Mouse (Mus musculus) small intestine, adult 2 months (tissue): ENCODE data around the gene Rack1. TPM values are rescaled to one million over a fixed set of nuclear protein-coding genes. Genes with fewer than 3 reads are reported as not detected.
A peak's percentile ranks its signal among the peaks of the same experiment; 100 is the strongest.

Experiments
- H3K27ac ChIP-seq: fragments of 200-500 bp; 2 replicates; pipeline ENCODE4 v1.5.1; 2012; ENCODE audit warnings: low read depth, low read length, control low read depth, inconsistent platforms; ENCODE audit not compliant: insufficient read depth
- H3K27me3 ChIP-seq: fragments of 200-500 bp; 2 replicates; pipeline ENCODE4 v1.6.1; 2012; ENCODE audit warnings: mild to moderate bottlenecking, moderate library complexity, low read length, inconsistent platforms; ENCODE audit not compliant: control insufficient read depth, insufficient read depth
- H3K36me3 ChIP-seq: fragments of 200-500 bp; 2 replicates; pipeline ENCODE4 v1.6.1; 2012; ENCODE audit warnings: mild to moderate bottlenecking, low read length, control low read depth, inconsistent platforms; ENCODE audit not compliant: control insufficient read depth, insufficient read depth
- H3K4me1 ChIP-seq: fragments of 200-500 bp; 2 replicates; pipeline ENCODE4 v1.6.1; 2012; ENCODE audit warnings: low read length, inconsistent platforms, mixed read lengths; ENCODE audit not compliant: control insufficient read depth, insufficient read depth, insufficient read length
- H3K4me3 ChIP-seq: fragments of 200-500 bp; 2 replicates; pipeline ENCODE4 v1.5.1; 2012; ENCODE audit warnings: low read depth, mild to moderate bottlenecking, control low read depth, inconsistent platforms, low read length, moderate library complexity
- CTCF ChIP-seq: fragments of 200-500 bp; IDR thresholded peaks from 2 replicates; pipeline ENCODE4 v1.5.1; 2012; ENCODE audit warnings: low read depth, mild to moderate bottlenecking, control low read depth, inconsistent platforms, low read length, moderate library complexity, mixed read lengths; ENCODE audit not compliant: insufficient replicate concordance, insufficient read length; ENCODE audit errors: extremely low read depth
- POLR2A ChIP-seq: fragments of 200-500 bp; IDR thresholded peaks from 2 replicates; pipeline ENCODE4 v1.6.1; 2012; ENCODE audit warnings: low read depth, mild to moderate bottlenecking, control low read depth, inconsistent platforms, low read length, moderate library complexity
- WGBS: fragments of 180-500 bp; shearing (Covaris S2); methylation state at CpG from one replicate; pipeline ENCODE4 v1.1.7; 2018; 5-methylcytosine and 5-hydroxymethylcytosine counted together
- polyA plus RNA-seq: library from polyadenylated mRNA; depleted of rRNA; stranded (reverse); fragments of >200 nt; gene quantifications from 2 replicates; pipeline ENCODE4 v1.2.3, GENCODE M21; 2012

Gene Rack1
- polyA plus RNA-seq, 1 experiment, result 1,553 TPM

GRCm38 (mm10) chr11:48796290-48796689, 3.8 kb upstream of the Rack1 start:
- Histone ChIP-seq H3K27ac (no peak overlapping the region), H3K36me3 (peaks cover 3% of the 10 kb centered on the region; the same call in 1 of the 2 replicates), H3K27me3 (no peaks in the 10 kb centered on the region), H3K4me1 (peaks cover 3% of the 10 kb centered on the region; the same call in 1 of the 2 replicates), H3K4me3 (no peak overlapping the region)
- WGBS, result 86% methylated on average over 4 of the region's 4 CpGs
- TF ChIP-seq CTCF, result no peak

GRCm38 (mm10) chr11:48797287-48797686, 2.8 kb upstream of the Rack1 start:
- Histone ChIP-seq H3K27ac (no peak overlapping the region), H3K27me3 (no peaks in the 10 kb centered on the region), H3K4me3 (no peak overlapping the region), H3K4me1 (peaks cover 8% of the 10 kb centered on the region; the same call in 1 of the 2 replicates), H3K36me3 (peaks cover 11% of the 10 kb centered on the region)
- WGBS, result 76% methylated on average over 5 of the region's 5 CpGs
- TF ChIP-seq POLR2A (no peak), CTCF (no peak)

- TF ChIP-seq CTCF, result no peak
- TF ChIP-seq POLR2A, result no peak
- Histone ChIP-seq H3K4me1 (peaks cover 9% of the 10 kb centered on the region; the same call in 1 of the 2 replicates), H3K36me3 (peaks cover 20% of the 10 kb centered on the region), H3K27ac (no peak overlapping the region), H3K27me3 (no peaks in the 10 kb centered on the region), H3K4me3 (no peak overlapping the region)
- WGBS, result 66% methylated on average over 7 of the region's 7 CpGs
Measured at GRCm38 (mm10) chr11:48798308-48798707, 1.8 kb upstream of the Rack1 start.

GRCm38 (mm10) chr11:48798984-48799920, 880 bp upstream of the Rack1 start:
- Histone ChIP-seq H3K27me3 (no peaks in the 10 kb centered on the region), H3K27ac (peak overlapping the region; percentile 98), H3K4me3 (peak overlapping the region; percentile 89), H3K4me1 (peaks cover 9% of the 10 kb centered on the region; the same call in 1 of the 2 replicates), H3K36me3 (peaks cover 28% of the 10 kb centered on the region)
- WGBS, result 2% methylated on average over 18 of the region's 18 CpGs
- no peak for TF ChIP-seq CTCF
- no peak for TF ChIP-seq POLR2A

- H3K36me3 ChIP-seq, result peaks cover 50% of the 10 kb centered on the region
- TF ChIP-seq POLR2A (no peak), CTCF (no peak)
- H3K27me3 ChIP-seq, result no peaks in the 10 kb centered on the region
- peaks cover 9% of the 10 kb centered on the region; the same call in 1 of the 2 replicates for H3K4me1 ChIP-seq
- H3K4me3 ChIP-seq, result peak overlapping the region; percentile 48
- H3K27ac ChIP-seq, result no peak overlapping the region
- WGBS, result 29% methylated on average over 17 of the region's 17 CpGs
Measured at GRCm38 (mm10) chr11:48801831-48802772, 2.0 kb downstream of the Rack1 start.

DNA sequence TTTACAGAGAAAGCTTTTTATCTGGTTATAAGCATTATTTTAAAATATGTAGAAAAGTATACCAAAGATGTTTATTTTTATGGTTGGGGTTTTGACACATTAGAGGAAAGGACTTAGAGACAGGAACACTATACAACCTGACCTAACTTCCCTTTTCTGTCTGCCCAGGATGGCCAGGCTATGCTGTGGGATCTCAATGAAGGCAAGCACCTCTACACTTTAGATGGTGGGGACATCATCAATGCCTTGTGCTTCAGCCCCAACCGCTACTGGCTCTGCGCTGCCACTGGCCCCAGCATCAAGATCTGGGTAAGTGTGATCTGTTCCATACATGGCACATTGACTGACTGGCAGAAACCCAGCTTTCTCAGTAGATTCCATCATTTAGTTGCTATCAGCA, 3.9 kb downstream of the Rack1 start:
- Histone ChIP-seq H3K36me3 (peaks cover 67% of the 10 kb centered on the region), H3K27me3 (no peaks in the 10 kb centered on the region), H3K4me3 (no peak overlapping the region), H3K27ac (no peak overlapping the region), H3K4me1 (peaks cover 6% of the 10 kb centered on the region; the same call in 1 of the 2 replicates)
- 97% methylated on average over 2 of the region's 2 CpGs for WGBS
- TF ChIP-seq POLR2A, result no peak
- no peak for TF ChIP-seq CTCF

DNA sequence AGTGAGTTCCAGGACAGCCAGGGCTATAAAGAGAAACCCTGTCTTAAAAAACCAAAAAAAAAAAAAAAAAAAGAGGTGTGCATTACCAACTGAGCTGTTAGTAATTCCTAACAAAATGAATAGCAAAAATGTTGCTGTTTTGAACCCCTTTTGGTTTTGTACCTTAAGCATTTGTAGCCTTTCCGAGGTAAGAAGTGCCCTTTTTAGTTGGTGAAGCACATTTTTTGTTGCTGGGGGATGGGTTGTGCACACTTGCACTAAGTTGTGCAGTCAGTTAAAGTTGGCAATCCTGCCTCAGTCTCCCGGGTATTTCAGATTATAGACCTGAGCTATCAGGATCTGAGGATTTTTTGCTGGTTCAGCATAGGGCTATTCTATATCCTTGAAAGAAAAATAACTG, 4.8 kb downstream of the Rack1 start:
- Histone ChIP-seq H3K4me1 (peaks cover 5% of the 10 kb centered on the region; the same call in 1 of the 2 replicates), H3K27ac (no peak overlapping the region), H3K36me3 (peaks cover 73% of the 10 kb centered on the region), H3K27me3 (no peaks in the 10 kb centered on the region), H3K4me3 (no peak overlapping the region)
- WGBS, result 65% methylated on average over 2 of the region's 2 CpGs
- TF ChIP-seq CTCF (no peak), POLR2A (no peak)
